9 mouse cellular contexts compared by ENCODE assay signal in the genomic region with DNA sequence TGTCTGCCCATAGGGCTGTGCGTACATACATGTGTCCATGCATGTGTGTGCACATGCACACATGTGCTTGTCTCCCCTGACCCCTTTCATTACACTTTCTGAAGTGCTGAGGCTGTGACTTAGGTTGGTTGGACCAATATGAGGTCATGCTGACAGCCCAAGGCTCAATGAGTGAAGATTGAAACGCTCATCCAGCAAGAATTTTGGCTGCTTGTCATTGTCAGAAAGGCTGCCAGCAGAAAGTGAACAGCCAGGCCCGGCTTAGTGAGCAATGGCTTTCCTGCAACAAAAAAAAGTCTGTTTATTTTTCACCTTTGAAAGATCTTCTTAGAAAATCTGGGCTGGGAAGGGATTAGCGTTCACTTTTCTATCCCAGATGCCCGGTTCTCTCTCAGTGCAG.
DNase-seq lines count a peak whose midpoint lies in the region; ATAC-seq and TF ChIP-seq lines count a peak whose summit lies in the region.
"Had no signal": no experiment of that assay in that cellular context is flagged by ENCODE, and none has a peak within 500 bp of the region (broad histone marks: within the 10 kb centered on the region; RNA-seq: fewer than 3 reads in every experiment).

No protein-coding gene starts in this region.

- H3K4me1 ChIP-seq in hindbrain, embryonic 16.5 days (ENCODE audit: control insufficient read depth, insufficient read depth, low read depth, low read length): 0 out of 2 replicates have a peak, but pooled peaks cover 3% of the 10 kb centered on the region
- H3K4me1 ChIP-seq: megakaryocyte, embryonic 14.5 days had no signal

- intact Hi-C loops in gastrocnemius, postnatal 36 days (cut with DNase I): no loop called here

- no peak for TF ChIP-seq POLR2A in brain, embryonic 14.5 days (IDR thresholded peaks at IDR 0.05; ENCODE audit: borderline replicate concordance, extremely low read depth, insufficient read depth, insufficient read length, poor library complexity, severe bottlenecking)

- ATAC-seq in hindbrain, embryonic 16.5 days: no peak

- H3K36me3 ChIP-seq in hindbrain, embryonic 16.5 days (ENCODE audit: control insufficient read depth, insufficient read depth, low read length): no peaks in the 10 kb centered on the region

- H3K4me3 ChIP-seq in hindbrain, embryonic 16.5 days (ENCODE audit: low read length): no peak overlapping the region
- H3K4me3 ChIP-seq: megakaryocyte, embryonic 14.5 days had no signal

- no peaks in the 10 kb centered on the region for H3K9me3 ChIP-seq in hindbrain, embryonic 16.5 days (ENCODE audit: control insufficient read depth, low read length)

- H3K27me3 ChIP-seq in hindbrain, embryonic 16.5 days (replicated peaks; ENCODE audit: control insufficient read depth, insufficient read depth, low read length): no peaks in the 10 kb centered on the region
- H3K27me3 ChIP-seq: megakaryocyte, embryonic 14.5 days had no signal

- H3K27ac ChIP-seq in hindbrain, embryonic 16.5 days (ENCODE audit: low read depth, low read length): no peak overlapping the region

- DNase-seq in ovary, postnatal 36 days (ENCODE audit: low spot score): peak; percentile 14
- no peak for DNase-seq in ovary, postnatal 10 days (ENCODE audit: low spot score)
- peak; percentile 50 for DNase-seq in brain, embryonic 14.5 days (ENCODE audit: low read depth)
- peak; percentile 54 to 72 for DNase-seq in gastrocnemius, postnatal 36 days
- peak; percentile 43 for DNase-seq in lung, postnatal 25 days (ENCODE audit: low spot score)
- no peak for DNase-seq in frontal cortex, adult 2 months (ENCODE audit: extremely low spot score in 1 of 2, low spot score in 1 of 2)
- no peak for DNase-seq in left cerebral cortex, adult 8-10 months (ENCODE audit: low spot score in 2 of 2)

- 67% methylated on average over 5 of the region's 5 CpGs for WGBS in hindbrain, embryonic 16.5 days

- no peak for TF ChIP-seq CTCF in brain, embryonic 14.5 days (IDR thresholded peaks at IDR 0.05; ENCODE audit: borderline replicate concordance, extremely low read depth, insufficient read depth, insufficient read length)

- no peak overlapping the region for H3K4me2 ChIP-seq in hindbrain, embryonic 16.5 days (ENCODE audit: low read length)

- H3K9ac ChIP-seq in hindbrain, embryonic 16.5 days (ENCODE audit: low read depth, low read length): no peak overlapping the region

Comparison
In these comparisons a context has a peak if more than half of its experiments do, and no peak if none do; other contexts are left out.
1. DNase-seq: peak in ovary, postnatal 36 days (single experiment), brain, embryonic 14.5 days (single experiment), gastrocnemius, postnatal 36 days (2 of 2) and lung, postnatal 25 days (single experiment); none in ovary, postnatal 10 days (single experiment), frontal cortex, adult 2 months (0 of 2) and left cerebral cortex, adult 8-10 months (0 of 2).